Mouse (Mus musculus): ENCODE results near the gene Rad21l.

GRCm38 (mm10) chr2:151609974-151610373, 58.4 kb downstream of the Rad21l start:
- TF ChIP-seq CTCF (IDR thresholded peaks at IDR 0.05; ENCODE audit: extremely low read depth, insufficient read depth, low read length) (no peak), POLR2A (IDR thresholded peaks at IDR 0.05; ENCODE audit: extremely low read depth, insufficient read depth, low read length) (no peak)
